Mouse (Mus musculus): ENCODE measurements around the gene Llgl2.
"Not testable (repeated sequence)": the region's sequence is repeated elsewhere in the genome, so short reads cannot be mapped to it uniquely, and the experiment has no call there.

Llgl2 gene

DNA sequence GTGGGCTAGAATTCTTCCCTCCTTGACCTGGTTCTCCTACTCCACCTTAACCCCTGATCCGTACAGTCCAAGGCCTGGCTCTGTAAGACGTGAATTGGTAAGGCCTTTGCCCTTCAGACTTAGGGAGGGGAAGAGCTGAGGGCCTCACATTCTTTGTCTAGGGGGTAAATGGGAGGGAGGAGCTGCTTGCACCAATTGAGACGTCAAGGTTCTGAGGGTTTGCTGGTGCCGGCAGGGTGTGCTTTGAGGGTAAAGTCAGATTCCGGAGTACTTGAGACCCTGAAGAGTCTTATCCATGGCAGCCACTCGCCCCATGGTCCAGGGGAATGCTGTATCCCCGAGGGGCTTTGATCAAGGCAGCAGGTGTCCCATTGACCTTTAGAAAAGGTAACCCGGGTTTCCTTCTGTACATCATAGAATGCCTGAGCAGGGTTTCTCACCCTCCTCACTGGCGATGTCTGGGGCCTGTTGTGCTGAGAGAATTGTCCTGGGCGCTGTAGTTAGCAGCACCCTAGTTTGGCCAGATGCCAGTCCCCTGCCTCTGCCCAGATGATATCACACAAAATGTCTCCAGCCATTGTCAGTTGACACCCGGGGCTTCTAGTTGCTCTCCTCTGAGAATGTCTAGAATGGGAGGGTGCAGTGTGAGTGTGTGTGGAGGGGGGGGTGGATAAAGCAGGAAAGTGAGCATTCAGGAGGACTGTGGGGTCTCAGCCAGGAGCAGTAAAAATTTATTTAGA lies 13.0 kb downstream of the Llgl2 start:
- DNase-seq = no peak

DNA sequence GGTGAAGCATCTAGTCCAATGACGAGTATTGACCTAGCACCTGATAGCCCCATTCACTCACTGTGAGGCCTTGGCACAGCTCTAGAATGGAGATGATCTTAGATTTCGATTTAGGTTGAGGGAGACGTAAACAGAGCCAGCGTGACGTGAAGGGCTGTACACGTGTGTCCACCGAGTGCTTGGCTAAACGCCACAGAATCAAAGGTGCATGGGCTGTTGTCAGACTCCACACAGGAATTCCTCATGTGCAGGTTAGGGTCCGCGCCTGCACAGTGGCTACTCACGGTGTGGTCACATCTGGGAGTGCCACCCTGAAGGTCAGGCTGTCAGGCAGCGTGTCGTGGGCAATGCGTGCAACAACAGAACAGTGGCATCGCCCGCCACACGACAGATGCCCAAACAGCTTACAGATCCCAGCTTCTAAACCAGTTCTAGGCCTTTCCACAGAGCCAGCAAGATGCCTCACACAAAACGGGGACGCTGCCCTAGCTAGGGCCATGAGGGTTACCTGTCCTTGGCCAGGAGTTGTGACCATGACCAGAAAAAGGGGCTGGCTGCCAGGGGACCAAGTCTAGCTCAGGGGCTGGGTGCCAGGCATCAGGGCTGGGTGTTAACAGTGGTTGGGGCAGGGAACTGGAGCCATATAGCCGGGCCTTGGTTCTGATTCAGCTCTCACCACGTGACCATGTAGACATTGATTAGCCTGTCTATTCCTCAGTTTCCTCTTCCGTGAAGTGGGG lies 13.9 kb downstream of the Llgl2 start:
- DNase-seq = no peak

DNA sequence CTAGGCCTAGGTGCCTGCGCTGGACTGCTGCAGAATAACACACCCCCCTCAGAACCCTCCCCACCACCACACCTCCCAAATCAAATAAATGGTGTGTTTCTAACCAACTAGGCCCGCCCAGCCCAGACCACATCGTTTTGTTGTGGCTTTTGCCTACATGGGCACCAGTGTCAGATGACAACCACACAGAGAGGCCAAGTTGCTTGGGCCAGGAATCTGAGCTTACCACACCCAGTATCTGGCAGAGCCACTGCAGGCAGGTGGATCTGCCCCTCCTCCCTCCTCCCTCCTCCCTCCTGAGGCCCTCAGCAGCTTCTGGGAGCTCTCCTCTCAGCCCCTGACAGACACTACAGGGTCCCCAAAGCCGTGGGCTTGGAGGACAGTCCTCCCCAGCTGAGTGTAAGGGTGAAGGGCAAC lies 15.1 kb downstream of the Llgl2 start:
- peak; percentile 95 for DNase-seq

DNA sequence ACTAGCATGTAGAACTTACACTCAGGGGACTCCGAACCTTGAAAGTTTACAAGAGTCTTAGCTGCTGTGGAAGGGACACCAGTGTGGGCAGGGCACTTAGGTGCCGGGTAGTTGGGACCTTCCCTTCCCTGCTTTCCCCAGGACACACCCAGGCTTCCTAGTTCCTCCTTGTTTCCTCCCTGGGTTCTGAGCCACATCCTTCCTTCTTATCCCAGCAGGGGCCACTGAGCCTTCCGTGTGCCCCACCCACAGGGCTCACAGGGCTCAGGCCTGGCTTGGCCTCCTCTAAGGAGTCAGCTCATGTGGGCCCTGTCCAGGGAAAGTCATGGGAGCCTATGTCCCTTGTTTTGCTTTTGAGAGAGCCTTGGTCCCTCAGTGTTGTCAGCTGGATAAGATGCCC lies 15.9 kb downstream of the Llgl2 start:
- no peak for DNase-seq

DNA sequence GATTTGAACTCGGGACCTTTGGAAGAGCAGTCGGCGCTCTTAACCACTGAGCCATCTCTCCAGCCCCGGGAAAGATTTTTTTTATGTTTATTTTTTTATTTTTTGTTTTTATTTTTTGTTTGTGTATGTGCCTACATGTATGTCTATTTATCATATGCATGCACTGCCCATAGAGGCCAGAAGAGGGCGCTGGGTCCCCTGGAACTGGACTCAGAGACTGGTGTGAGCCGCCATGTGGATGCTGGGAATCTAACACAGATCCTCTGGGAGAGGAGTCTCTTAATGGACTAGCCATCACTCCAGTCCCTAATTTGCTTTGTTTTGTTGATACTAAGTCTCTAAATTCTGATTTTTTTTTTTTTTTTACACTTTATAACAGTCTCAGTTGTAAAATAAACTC lies 17.2 kb downstream of the Llgl2 start:
- no peak for DNase-seq

DNA sequence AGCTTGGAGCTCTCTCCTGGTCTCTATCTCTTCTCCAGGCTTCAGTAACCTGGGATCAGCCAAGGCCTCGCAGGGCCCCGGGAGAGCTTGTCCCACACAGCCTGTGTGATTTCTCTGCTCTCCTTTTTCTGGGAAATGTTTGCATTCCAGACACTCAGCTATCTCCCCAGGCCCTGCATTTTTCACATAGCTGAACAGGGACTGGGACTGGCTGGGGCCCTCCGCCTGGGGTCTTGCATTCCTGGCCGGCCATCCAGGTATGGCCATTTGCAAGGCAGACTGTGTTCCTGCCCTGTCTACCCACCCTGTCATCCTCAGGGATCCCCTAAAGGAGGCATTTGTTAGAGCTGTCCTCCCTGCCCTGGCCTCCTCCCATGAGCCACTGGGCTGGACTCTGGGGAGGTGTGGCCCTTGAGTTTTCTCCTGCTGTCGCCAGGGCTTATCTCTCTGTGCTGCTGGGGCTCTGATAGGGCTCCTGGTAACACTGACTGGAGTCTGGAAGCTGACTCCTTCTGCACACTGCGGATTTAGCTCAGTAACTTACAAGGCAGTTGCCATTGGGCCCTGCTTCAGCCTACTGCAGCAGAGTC lies 18.2 kb downstream of the Llgl2 start:
- peak; percentile 98 for DNase-seq

DNA sequence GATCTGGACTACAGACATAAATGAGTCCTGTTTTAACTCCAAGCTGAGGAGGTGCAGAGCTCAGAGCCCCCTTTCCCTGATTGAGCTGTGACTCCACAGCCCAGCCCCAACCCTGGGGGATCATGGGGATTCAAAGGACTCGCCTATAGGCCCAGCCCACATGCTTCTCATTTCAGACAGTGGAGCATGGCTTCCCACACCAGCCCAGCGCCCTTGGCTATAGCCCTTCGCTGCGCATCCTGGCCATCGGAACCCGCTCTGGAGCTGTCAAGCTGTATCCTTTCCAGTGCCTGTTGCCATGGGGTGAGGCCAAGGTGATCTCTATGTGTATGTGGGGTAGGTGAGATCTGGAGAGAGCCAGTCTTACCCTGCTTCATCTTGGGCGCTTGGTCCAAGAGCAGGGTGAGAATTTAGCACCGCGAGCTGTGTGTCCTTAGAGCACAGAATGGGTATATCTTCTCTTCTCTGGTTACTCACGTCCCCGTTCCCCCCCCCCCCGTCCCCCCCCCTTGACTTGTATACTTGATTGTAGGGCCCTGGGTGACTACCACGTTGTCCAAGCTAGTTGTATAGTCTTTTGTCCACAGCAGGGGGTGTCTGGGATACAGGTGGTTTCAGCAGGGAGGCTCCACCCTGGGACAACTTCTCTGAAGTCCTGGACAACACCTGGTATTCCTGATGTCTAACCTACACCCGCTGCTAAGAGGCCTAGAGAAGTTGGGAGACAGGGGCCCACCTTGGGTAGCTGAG lies 19.5 kb downstream of the Llgl2 start:
- no peak for DNase-seq

DNA sequence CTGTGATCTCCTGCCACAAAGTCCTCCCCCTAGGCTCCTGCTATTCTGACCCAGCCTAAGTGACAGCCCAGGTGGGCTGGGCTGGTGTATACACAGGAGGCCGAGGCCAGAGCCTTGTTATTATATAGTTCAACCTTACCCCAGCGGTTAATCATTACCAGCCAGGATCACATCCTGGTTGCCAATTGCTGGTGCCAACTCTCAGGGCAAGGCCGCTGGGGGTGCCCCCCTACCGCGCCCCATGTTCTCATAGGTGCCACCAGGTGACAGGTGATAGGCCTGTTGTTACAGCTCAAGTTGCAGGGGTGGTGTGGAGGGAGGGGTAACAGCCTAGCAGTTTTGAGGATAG lies 20.0 kb downstream of the Llgl2 start:
- no peak for DNase-seq

DNA sequence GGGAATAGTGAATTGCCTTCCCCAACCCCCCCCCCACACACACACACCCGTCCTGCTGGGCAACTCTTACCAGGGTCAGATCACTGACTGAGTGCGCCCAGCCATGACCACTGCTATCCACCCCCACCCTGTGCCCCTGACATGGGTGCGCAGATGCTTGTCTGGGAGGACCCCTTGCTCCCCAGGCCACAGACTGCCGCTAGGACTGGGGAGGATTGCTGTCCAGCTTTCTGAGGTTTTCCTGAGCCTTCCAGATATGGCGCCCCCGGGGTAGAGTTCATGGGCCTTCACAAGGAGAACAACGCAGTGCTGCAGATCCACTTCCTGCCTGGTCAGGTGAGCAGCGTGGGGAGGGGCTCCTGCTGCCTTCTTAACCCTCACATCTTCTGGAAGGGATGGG lies 20.4 kb downstream of the Llgl2 start:
- no peak for DNase-seq

DNA sequence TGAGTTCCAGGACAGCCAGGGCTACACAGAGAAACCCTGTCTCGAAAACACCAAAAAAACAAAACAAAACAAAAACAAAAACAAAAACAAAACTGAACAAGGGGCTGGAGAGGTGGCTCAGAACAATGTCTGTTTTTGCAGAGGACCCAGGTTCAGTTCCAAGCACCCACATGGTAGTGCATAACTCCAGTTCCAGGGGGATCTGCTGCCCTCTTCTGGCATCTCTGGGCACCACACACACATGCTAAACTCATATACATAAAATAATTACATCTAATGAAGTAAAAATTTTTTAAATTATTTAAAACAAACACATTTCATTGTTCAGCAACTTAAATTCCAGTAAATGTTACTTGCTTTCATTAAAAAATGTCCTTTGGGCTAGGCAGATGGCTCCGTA lies 22.0 kb downstream of the Llgl2 start:
- no peak for DNase-seq

DNA sequence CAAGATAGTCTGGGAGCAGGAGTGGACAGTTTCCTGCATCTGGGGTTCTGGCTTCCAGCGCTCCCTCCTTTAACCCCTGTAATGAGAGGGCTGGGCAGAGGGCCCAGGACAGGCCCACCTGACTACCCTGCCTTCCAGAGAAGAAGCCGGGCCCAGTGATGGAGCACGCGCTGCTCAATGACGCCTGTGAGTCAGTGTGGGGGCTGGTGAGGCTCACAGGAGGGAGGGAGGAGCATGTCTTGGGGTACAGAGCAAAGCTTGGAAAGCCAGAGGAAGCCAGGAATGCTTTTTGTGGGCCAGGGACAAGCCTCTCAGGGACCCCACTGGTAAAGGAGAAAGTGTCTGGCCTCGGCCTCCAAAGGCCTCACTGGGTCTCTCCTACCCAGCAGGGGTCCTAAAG lies 30.8 kb downstream of the Llgl2 start:
- DNase-seq = no peak

DNA sequence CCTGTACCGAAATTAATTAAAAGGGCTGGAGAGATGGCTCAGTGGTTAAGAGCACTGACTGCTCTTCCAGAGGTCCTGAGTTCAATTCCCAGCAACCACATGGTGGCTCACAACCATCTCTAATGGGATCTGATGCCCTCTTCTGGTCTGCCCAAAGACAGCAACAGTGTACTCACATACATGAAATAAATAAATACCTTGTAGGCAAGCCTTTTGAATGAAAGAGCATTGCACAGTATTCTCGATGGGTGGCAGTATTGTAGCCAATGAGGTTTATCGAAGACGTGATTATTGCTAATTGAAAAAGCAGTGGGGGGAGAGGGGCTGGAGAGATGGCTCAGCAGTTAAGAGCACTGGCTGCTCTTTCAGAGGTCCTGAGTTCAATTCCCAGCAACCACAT lies 33.3 kb downstream of the Llgl2 start:
- DNase-seq = not testable (repeated sequence)

DNA sequence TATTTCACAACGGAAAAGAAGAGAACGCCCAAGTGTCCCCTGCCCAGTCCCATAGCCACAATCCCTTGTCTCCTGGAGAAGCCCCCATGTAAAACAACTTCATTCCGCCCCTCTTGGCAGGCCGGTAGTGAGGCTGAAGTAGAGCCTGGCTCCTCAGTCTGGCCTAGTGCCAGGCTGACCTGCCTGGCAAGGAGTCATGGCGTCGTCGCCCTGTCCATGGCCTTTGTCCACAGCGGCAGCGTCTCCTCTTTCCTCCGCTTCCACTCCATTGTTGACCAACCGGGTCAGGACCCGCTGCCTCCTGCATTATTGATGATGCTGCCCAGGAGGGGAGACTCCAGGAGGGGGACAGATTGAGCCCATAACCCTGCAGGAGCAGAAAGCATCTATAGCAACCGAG lies 34.1 kb downstream of the Llgl2 start:
- no peak for DNase-seq

DNA sequence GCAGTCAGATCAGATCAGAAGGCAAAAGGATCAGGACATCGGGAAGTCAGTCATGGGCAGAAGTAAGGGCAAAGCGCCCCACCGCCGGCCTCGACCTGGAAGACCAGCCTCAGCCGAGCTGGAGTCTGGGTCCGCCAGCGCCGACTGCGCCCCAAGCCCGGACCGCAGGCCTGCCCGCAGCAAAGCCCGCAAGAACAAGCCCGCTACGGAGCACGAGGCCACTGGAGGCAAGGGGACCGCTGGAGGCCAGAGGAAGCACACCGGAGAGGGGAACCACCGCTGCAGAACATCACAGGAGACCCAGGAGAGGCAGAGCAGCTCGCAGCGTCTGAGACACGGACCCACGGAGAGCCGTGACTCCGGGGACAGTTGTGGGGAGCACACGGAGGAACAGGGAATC lies 34.5 kb downstream of the Llgl2 start, which contains the start of gene Myo15b:
Gene Myo15b (plus strand): TSS at position 53 of the 400 bp plus-strand sequence.
- DNase-seq = no peak

DNA sequence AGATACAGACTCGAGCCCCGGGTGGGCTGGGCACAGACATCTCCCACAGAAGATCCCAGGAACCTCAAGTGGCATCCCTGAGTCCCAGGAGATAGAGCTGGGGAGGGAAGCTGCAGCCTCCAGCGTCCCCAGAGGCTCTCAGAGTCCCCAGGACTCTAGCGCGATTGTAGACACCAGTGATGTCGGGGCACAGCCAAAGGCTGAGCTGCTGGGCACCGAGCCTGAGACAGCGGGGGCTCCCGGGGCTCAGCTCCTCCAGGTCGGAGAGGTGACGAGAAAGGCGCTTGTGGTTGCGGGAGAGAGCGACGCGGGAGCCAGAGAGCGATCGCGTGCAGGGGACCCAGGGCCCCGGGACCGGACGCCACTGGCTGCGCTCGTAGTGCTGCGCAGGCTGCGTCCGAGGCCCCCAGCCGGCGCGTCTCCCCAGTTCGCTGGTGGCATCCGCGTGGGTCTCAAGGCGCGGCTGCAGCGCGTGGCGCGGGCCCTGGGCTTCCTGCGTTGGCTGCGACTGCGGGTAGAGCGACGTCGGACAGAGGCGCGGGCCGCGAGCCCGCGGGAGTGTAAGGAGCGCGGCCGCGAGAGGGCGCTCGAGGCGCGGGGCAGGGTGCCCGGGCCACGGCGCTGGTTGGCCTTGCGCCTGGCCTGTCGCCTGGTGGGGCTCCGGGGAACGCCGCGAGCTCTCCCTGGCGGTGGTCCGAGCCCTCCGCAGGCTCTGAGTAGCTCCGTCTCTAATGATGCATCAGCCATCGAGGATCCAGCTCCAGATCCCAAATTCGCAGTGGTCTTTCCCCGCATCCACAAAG lies 35.5 kb downstream of the Llgl2 start:
- peak; percentile 98 for DNase-seq

DNA sequence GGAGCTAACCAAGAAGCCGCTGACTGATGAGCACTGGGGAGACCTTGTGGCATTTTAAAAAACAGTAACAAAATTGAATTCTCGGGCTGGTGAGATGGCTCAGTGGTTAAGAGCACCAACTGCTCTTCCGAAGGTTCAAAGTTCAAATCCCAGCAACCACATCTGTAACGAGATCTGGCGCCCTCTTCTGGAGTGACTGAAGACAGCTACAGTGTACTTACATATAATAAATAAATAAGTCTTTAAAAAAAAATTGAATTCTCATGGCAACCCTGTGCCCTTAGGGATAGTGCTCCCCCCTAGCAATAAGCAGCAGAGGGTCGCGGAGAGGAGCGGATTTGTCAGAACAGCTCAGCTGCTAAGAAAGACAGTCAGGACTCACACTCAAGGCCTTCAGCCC lies 40.0 kb downstream of the Llgl2 start:
- no peak for DNase-seq

DNA sequence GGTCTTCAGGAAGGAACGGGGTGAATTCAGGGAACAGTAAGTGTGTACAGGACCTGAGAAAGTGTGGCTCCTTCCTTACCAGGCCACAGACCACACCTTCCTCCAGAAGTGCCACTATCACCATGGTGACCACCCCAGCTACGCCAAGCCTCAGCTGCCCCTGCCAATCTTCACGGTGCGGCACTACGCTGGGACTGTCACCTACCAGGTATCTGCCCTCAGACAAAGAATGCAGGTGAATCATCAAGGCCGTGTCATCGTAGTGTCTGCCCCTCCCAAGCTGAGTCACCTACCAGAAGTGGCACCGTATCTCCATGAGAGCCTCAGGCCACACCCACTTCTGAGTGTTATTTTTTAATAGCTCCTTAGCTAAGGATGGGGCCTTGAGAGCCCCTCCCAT lies 45.5 kb downstream of the Llgl2 start:
- DNase-seq = no peak

DNA sequence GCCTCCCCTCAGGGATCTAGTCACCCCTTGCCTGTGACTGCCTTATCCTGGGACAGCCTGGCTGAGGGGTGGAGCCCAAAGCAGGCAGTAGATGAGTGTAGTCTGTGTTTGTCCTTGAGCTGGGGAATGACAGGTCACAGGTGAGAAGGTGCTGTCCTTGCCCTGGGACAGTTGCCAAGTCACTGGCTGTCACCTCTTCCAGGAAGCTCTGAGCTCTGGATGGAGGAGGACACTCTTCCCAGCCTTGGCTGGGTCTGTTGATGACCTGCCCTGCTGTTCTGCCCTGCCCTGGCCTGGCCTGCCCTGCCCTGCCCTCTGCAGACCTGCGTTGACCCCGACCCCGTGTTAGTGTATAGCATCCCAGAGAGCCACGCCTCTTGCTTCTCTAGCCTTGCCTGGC lies 48.6 kb downstream of the Llgl2 start:
- DNase-seq = no peak

DNA sequence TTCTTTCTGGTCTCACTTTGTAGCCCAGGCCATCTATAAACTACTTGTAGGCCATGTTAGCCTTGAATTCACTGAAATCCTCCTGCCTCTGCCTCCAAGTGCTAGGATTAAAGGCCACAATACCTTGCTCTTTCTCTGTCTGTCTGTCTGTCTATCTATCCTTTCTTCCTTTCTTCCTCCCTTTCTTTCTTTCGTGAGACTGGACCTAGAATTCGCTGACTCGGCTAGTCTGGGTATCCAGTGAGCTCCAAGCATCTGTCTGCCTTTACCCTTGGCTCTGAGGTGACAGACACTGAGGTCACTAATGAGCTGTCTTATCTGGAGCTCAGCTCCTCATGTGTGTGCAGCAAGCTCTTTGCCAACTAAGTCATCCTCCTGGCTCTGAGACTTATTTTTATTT lies 52.1 kb downstream of the Llgl2 start:
- DNase-seq = no peak

DNA sequence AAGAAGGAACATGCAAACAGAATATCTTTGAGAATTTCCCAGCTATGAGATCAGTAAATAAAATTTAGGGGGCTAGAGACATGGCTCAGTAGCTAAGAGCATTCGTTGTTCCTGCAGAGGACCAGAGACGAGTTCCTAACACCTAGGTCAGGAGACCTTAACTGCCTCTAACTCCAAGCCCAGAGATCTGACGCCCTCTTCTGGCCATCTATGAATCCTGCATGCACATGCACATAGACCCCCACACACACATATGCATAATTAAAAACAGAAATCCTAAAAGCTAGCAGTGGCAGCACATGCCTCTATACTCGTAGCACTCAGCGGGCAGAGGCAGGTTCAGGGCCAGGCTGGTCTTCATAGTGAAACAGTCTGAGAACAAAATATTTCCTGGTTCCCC lies 52.6 kb downstream of the Llgl2 start:
- no peak for DNase-seq

DNA sequence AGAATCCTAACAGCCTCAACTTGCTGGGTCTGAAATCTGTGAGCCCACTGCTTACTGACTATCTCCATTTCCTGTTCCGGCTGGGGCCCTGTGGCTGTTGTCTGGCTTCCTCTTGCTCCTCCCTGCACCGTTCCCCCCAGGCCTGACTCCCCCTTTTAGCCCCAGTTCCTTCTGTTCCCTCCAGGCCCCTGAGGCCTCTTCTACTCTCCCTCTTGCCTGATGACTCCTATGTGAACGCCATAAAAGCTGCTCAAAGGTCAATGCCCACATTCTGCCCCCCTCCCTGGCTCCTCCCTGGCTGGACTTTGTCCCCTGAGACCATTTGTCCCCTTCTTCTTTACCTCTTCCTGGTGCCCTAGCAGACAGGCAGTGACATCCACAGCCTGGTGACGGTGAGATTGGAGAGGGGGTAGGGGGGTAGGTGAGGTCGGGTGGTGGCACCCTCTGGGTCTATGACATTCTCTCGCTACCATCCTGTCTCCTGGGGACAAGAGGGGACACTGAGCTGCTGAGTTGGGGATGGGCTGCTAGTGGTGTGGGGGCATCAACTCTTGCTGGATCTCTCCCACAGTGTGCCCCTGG lies 53.4 kb downstream of the Llgl2 start:
- DNase-seq = no peak

DNA sequence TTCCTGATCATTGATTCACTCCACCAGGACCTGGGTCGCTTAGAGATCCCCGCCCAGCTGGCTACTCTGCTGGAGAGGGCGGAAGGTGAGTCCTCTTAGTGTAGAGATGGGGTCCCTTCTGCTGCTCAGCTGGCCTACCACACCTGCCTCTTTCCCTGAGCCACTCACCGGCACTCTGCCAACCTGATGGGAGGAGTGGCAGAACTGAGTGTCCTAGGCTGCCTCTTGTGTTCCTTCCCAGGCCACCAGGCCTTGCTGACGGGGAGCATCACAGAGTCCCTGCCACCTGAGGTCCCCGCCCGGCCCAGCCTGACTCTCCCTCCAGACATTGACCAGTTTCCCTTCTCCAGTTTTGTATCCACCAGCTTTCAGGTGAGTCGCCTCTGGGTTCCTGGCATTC lies 54.2 kb downstream of the Llgl2 start:
- DNase-seq = no peak

All from heart, adult 11 months (tissue).